Mouse (Mus musculus): ENCODE measurements around the gene Gja8. TPM values are rescaled to one million over a fixed set of nuclear protein-coding genes. Genes with fewer than 3 reads are reported as not detected.

Gene Gja8
- total and polyA plus RNA-seq, 3 experiments = 0.11 TPM; not detected in 2

GRCm38 (mm10) chr3:96881557-96881956 is 44.3 kb downstream of the Gja8 start:
- ATAC-seq (ENCODE audit: extremely low read depth, insufficient number of reproducible peaks, low FRiP score, poor library complexity, severe bottlenecking) (no peak), DNase-seq (ENCODE audit: low spot score) (no peak)
- Histone ChIP-seq H3K27me3 (ENCODE audit: insufficient read depth, low read length) (no peaks in the 10 kb centered on the region), H3K9me3 (replicated peaks) (no peaks in the 10 kb centered on the region), H3K4me3 (ENCODE audit: low read depth, low read length) (no peak overlapping the region), H3K36me3 (replicated peaks) (peaks cover 93% of the 10 kb centered on the region), H3K4me1 (ENCODE audit: insufficient read depth, low read depth, low read length) (no peaks in the 10 kb centered on the region)
- TF ChIP-seq GATA1 (IDR thresholded peaks at IDR 0.05; ENCODE audit: borderline replicate concordance, low read length) (no peak), GATA2 (IDR thresholded peaks at IDR 0.05; ENCODE audit: borderline replicate concordance, low read depth, low read length) (no peak), POLR2AphosphoS5 (IDR thresholded peaks at IDR 0.05; ENCODE audit: insufficient replicate concordance, low read depth, low read length) (no peak), CTCF (IDR thresholded peaks at IDR 0.05; ENCODE audit: low read depth, low read length) (no peak), TAL1 (conservative IDR thresholded peaks at IDR 0.05; ENCODE audit: low read depth, low read length) (no peak)

DNA sequence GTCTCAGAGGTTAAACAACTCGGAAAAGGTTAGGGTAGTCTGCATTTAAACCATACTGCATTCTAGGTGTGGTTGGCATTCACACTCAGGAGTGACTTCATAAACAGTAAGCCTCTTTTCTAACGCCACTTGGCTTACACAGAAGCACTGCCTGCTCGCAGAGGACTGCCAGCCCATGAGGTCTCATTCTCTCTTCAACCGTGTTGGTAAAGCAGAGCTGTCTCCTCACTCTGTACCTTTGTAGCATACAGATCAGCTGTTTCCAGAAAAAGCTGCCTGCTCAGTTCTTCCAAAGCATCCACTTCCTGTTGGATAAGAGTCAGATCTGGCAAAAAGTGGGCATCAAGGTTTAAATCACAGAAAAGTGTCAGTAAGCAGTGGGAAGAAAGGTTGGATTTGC is 45.4 kb downstream of the Gja8 start:
- H3K4me3 ChIP-seq (ENCODE audit: low read depth, low read length) = no peak overlapping the region
- DNase-seq (ENCODE audit: low spot score) (no peak), ATAC-seq (ENCODE audit: extremely low read depth, insufficient number of reproducible peaks, low FRiP score, poor library complexity, severe bottlenecking) (no peak)
- H3K36me3 ChIP-seq (replicated peaks) = peaks cover 91% of the 10 kb centered on the region
- TF ChIP-seq POLR2AphosphoS5 (IDR thresholded peaks at IDR 0.05; ENCODE audit: insufficient replicate concordance, low read depth, low read length) (no peak), CTCF (IDR thresholded peaks at IDR 0.05; ENCODE audit: low read depth, low read length) (no peak), GATA2 (IDR thresholded peaks at IDR 0.05; ENCODE audit: borderline replicate concordance, low read depth, low read length) (no peak), GATA1 (IDR thresholded peaks at IDR 0.05; ENCODE audit: borderline replicate concordance, low read length) (no peak), TAL1 (conservative IDR thresholded peaks at IDR 0.05; ENCODE audit: low read depth, low read length) (no peak)
- H3K27me3 ChIP-seq (ENCODE audit: insufficient read depth, low read length) = no peaks in the 10 kb centered on the region
- H3K9me3 ChIP-seq (replicated peaks) = no peaks in the 10 kb centered on the region
- H3K4me1 ChIP-seq (ENCODE audit: insufficient read depth, low read depth, low read length) = no peaks in the 10 kb centered on the region

GRCm38 (mm10) chr3:96879536-96879935 is 46.3 kb downstream of the Gja8 start:
- TF ChIP-seq POLR2AphosphoS5 (IDR thresholded peaks at IDR 0.05; ENCODE audit: insufficient replicate concordance, low read depth, low read length) (no peak), TAL1 (conservative IDR thresholded peaks at IDR 0.05; ENCODE audit: low read depth, low read length) (no peak), GATA1 (IDR thresholded peaks at IDR 0.05; ENCODE audit: borderline replicate concordance, low read length) (no peak), CTCF (IDR thresholded peaks at IDR 0.05; ENCODE audit: low read depth, low read length) (no peak), GATA2 (IDR thresholded peaks at IDR 0.05; ENCODE audit: borderline replicate concordance, low read depth, low read length) (no peak)
- Histone ChIP-seq H3K9me3 (replicated peaks) (no peaks in the 10 kb centered on the region), H3K4me3 (ENCODE audit: low read depth, low read length) (no peak overlapping the region), H3K36me3 (replicated peaks) (peaks cover 93% of the 10 kb centered on the region), H3K27me3 (ENCODE audit: insufficient read depth, low read length) (no peaks in the 10 kb centered on the region), H3K4me1 (ENCODE audit: insufficient read depth, low read depth, low read length) (no peaks in the 10 kb centered on the region)
- no peak for DNase-seq (ENCODE audit: low spot score)
- ATAC-seq (ENCODE audit: extremely low read depth, insufficient number of reproducible peaks, low FRiP score, poor library complexity, severe bottlenecking) = no peak

DNA sequence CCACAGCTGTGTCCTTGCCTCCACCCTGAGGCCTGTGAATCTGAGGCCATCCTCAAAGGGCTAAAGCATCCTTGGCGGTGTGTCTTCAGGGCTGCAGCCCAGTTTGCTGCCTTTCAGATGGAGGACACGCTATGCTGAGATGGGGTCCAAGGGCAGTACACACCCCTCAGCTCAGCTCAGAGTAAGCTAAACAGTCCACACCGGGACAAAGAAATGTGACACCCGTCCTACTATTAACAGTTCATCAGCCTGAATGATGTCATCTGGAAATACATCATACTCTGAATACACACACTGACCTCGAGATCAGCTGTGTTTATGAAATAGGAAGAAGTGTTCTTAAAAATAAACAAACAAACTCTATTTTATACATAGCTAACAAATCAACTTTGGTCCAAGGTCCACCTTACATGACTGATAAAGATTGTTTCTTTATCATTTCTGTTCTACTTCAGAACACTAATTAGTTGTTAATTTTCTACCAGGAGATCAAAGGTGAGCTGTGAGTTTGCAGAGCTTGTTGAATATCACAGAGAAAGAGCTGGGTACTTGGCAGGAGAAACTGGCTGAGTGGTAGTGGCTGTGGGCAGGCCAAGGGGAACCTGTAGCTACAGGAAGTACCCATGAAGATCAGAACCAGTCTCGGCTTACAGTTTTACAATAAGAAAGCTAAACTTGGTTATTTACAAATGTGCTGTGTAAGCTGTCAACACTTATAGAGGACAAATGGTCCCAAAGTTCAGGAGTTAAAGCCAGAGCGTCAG is 50.8 kb downstream of the Gja8 start:
- no peak for TF ChIP-seq CTCF (IDR thresholded peaks at IDR 0.05; ENCODE audit: low read depth, low read length)
- no peak for TF ChIP-seq GATA2 (IDR thresholded peaks at IDR 0.05; ENCODE audit: borderline replicate concordance, low read depth, low read length)
- TF ChIP-seq TAL1 (conservative IDR thresholded peaks at IDR 0.05; ENCODE audit: low read depth, low read length) = no peak
- H3K4me1 ChIP-seq (ENCODE audit: insufficient read depth, low read depth, low read length) = no peaks in the 10 kb centered on the region
- H3K36me3 ChIP-seq (replicated peaks) = peaks cover 92% of the 10 kb centered on the region
- no peak overlapping the region for H3K4me3 ChIP-seq (ENCODE audit: low read depth, low read length)
- DNase-seq (ENCODE audit: low spot score) (no peak), ATAC-seq (ENCODE audit: extremely low read depth, insufficient number of reproducible peaks, low FRiP score, poor library complexity, severe bottlenecking) (no peak)
- H3K9me3 ChIP-seq (replicated peaks) = no peaks in the 10 kb centered on the region
- H3K27me3 ChIP-seq (ENCODE audit: insufficient read depth, low read length) = no peaks in the 10 kb centered on the region

DNA sequence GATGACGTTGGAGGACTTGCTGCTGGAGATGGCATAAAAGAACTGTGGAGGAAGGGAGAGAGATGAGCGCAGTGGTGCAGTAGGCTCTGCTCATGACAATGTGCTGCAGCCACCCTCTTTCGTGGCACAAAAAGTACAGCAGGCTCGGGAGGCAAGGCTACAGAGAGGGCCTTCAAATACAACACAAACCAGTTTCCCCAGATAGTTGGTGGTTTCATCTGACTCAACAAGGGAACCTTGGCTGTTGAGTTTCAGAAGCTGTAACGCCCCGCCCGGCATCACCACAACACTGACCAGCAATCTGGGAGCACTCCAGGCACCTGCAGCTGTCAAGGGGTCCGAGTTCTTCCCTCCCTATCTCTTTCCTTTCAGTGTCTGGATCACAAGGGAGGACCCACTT is 53.3 kb downstream of the Gja8 start:
- DNase-seq (ENCODE audit: low spot score) (no peak), ATAC-seq (ENCODE audit: extremely low read depth, insufficient number of reproducible peaks, low FRiP score, poor library complexity, severe bottlenecking) (no peak)
- H3K4me3 ChIP-seq (ENCODE audit: low read depth, low read length) = no peak overlapping the region
- no peaks in the 10 kb centered on the region for H3K4me1 ChIP-seq (ENCODE audit: insufficient read depth, low read depth, low read length)
- no peaks in the 10 kb centered on the region for H3K9me3 ChIP-seq (replicated peaks)
- TF ChIP-seq CTCF (IDR thresholded peaks at IDR 0.05; ENCODE audit: low read depth, low read length) = no peak
- no peak for TF ChIP-seq GATA2 (IDR thresholded peaks at IDR 0.05; ENCODE audit: borderline replicate concordance, low read depth, low read length)
- TF ChIP-seq TAL1 (conservative IDR thresholded peaks at IDR 0.05; ENCODE audit: low read depth, low read length) = no peak
- no peak for TF ChIP-seq GATA1 (IDR thresholded peaks at IDR 0.05; ENCODE audit: borderline replicate concordance, low read length)
- no peak for TF ChIP-seq POLR2AphosphoS5 (IDR thresholded peaks at IDR 0.05; ENCODE audit: insufficient replicate concordance, low read depth, low read length)
- peaks cover 94% of the 10 kb centered on the region for H3K36me3 ChIP-seq (replicated peaks)
- no peaks in the 10 kb centered on the region for H3K27me3 ChIP-seq (ENCODE audit: insufficient read depth, low read length)

DNA sequence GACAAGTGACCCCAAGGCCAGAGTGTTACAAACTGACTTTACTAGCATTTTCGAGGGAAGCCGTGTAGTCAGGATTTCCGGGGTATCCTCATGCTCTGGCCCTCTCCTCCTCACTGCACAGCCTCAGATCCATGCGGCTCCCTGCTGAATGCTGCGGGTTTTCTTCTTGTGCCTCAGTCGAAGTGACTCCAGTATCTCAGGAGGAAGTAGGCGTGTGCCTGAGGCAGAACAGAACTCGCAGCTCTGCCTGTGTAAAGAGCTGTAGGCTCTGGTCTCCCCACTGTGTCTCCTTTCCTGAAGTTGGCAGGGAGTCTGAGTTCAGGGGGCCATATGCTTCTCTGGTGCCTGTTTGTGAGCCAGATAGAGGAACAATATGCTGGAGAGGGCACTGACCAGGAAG is 54.8 kb downstream of the Gja8 start:
- TF ChIP-seq TAL1 (conservative IDR thresholded peaks at IDR 0.05; ENCODE audit: low read depth, low read length) = no peak
- no peak for TF ChIP-seq GATA1 (IDR thresholded peaks at IDR 0.05; ENCODE audit: borderline replicate concordance, low read length)
- TF ChIP-seq CTCF (IDR thresholded peaks at IDR 0.05; ENCODE audit: low read depth, low read length) = no peak
- TF ChIP-seq POLR2AphosphoS5 (IDR thresholded peaks at IDR 0.05; ENCODE audit: insufficient replicate concordance, low read depth, low read length) = no peak
- no peak for TF ChIP-seq GATA2 (IDR thresholded peaks at IDR 0.05; ENCODE audit: borderline replicate concordance, low read depth, low read length)
- H3K36me3 ChIP-seq (replicated peaks) = peaks cover 82% of the 10 kb centered on the region
- ATAC-seq (ENCODE audit: extremely low read depth, insufficient number of reproducible peaks, low FRiP score, poor library complexity, severe bottlenecking) = no peak

More for the DNA sequence above, 54.8 kb downstream of the Gja8 start:
- Histone ChIP-seq H3K9me3 (replicated peaks) (no peaks in the 10 kb centered on the region), H3K27me3 (ENCODE audit: insufficient read depth, low read length) (no peaks in the 10 kb centered on the region), H3K4me1 (ENCODE audit: insufficient read depth, low read depth, low read length) (no peaks in the 10 kb centered on the region), H3K4me3 (ENCODE audit: low read depth, low read length) (no peak overlapping the region)
- no peak for DNase-seq (ENCODE audit: low spot score)
